Mouse (Mus musculus) ES-E14 (cell line): ENCODE measurements around the gene Slfnl1.

Experiments
- CHD2 ChIP-seq: IDR thresholded peaks from 2 replicates; pipeline ENCODE4 v1.6.1; 2014; ENCODE audit warnings: mild to moderate bottlenecking, low read depth, low read length, inconsistent platforms
- ZNF384 ChIP-seq: IDR thresholded peaks from 2 replicates; pipeline ENCODE4 v1.6.1; 2012; ENCODE audit warnings: low read depth, low read length, inconsistent platforms

GRCm38 (mm10) chr4:120511203-120511602 is 20.8 kb upstream of the Slfnl1 start:
- no peak for TF ChIP-seq ZNF384
- TF ChIP-seq CHD2 = no peak
